Mouse (Mus musculus): ENCODE results near the gene Fstl4.
"Not testable (repeated sequence)": the region's sequence is repeated elsewhere in the genome, so short reads cannot be mapped to it uniquely, and the experiment has no call there.

Gene Fstl4

DNA sequence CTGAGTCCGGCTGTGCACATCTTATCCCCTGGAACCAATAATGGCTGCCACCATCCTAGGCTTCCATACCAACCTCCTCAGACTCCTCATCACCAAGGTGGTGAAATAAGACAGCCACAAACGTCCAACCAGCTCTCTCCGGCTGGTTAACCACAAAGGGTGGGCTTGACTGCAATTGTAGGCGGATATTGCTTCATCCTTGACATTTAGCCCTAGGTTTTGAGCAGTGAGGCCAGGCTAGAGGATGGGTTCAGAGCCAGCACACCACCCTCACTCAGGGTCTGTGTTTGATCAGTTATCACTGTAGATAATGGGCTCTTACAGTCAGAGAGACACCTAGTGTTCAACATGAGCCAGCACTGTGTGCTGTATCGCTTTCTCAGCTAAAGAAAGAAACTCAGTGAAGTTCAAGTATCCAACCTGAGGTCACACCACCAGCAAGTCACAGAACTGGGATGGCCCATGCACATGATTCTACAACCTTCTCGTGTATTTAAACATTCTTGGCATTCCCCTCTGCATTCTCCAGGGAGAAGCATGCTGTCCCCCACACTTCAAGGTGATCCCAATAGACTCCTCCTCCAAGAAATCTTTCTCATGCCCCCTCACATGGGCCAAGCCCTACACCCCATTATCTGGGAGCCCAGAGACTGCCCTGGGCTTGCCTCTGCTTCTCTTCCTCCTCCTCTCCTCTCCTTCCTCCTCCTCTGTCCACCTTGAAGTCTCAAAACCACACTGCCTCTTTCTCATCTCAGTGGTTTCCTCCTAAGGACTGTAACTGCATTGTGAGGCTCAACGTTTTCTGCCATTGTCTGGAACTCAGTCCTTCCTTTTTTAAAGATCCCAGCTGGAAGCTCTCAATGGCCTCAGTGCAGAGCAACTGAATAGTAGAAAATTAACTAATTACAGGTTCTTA is 314.2 kb downstream of the Fstl4 start:
- DNase-seq (ENCODE audit: extremely low spot score, low read depth, low spot score), result no peak

DNA sequence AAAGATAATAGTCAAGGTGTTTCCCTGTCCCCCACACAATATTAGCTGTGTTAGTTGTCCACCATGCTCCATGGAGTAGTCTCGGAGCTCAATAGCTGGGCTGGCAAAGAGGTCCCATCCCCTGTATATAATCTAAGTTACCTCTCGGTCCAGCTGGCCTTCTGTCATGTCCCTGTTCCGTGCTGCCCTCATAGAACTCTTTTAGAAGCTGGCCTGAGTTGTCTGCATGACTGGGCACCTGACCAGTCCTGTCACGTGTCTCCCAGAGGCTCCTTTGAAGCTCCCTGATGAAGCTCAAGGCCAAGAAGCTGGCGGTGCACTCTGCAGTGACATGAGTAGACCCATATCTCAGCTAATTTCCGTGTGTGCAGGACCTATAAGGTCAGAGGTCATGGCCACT is 316.9 kb downstream of the Fstl4 start:
- DNase-seq (ENCODE audit: extremely low spot score, low read depth, low spot score), result no peak

DNA sequence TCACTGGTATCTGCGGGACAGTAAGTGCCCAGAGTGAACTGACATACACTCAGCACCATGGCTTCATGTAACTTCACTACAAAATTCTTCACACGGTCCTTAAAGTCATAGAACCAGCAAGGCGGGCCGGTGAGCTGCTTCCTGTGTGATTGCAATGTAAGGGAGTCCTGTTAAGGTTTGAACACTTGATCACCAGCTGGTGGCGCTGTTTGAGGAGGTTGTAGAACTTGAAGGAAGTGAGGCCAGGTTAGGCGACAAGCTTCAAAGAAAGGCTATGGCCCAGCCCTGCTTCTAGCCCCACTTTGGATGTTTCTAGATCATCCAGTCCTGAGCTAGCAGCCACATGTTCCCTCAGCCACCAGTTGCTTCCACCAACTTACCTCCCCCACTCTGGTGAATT is 320.9 kb downstream of the Fstl4 start:
- DNase-seq (ENCODE audit: extremely low spot score, low read depth, low spot score), result no peak

DNA sequence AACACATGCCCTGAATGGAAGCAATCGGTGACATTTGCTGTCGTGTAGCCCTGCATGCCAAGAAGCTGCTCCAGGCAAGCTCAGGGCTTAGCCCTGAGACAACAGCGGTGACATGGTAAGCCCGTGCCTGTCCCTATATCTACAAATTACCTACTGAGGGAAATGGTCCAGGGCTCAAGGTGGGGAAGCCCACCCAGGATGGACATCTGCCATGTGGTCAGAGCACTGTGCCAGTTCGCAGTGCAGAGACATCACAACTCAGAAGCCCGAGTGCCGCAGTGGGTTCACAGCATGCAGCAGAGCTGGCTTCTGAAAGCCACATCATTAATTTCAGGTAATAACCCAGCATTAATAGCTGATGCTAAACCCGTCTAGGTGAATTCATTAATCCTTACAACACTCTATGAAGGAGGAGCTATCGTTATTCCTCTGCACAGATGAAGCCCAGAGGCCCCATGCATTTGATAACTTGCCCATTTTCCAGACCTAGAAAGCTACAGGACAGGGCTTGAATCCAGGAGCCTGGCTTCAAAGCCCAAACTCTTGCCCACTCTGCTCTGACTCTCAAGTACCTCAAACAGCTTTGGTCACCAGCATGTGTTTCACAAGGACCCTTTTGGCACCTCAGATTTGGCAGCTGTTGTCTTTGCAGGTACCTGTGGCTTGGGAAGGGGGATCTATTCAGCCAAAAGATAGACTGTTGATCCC is 321.6 kb downstream of the Fstl4 start:
- DNase-seq (ENCODE audit: extremely low spot score, low read depth, low spot score), result no peak

DNA sequence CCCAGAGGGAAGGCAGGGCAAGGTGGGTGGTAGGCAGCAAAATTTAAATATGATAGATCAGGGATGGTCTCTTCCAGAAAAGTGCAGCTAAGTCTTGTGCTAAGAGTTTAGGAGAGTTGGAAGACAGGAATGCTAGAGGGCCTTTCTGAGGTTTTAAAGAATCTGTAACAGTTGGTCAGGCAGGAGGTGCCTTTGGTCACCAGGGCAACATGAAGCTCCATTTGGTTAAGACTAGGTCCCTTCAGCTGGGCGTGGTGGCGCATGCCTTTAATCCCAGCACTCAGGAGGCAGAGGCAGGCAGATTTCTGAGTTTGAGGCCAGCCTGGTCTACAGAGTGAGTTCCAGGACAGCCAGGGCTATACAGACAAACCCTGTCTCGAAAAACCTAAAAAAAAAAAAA is 323.5 kb downstream of the Fstl4 start:
- DNase-seq (ENCODE audit: extremely low spot score, low read depth, low spot score), result not testable (repeated sequence)

DNA sequence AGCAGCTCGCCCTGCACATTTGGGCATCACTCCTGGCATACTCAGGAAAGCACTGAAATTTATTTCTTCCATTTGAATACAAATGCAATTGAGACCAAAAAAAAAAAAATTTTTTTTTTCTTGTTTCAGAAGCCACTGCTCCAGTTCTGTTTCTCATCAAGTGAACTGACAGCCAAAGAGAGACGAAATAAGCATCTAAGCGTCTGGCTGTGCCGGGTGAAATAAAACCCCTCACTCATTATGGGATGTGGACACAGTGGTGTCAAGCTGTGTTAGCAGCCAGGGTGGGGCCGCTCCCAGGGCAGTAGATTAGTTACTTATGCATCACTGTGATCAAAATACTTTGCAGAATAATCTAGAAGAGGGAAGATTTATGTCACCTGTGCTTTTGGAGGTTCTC is 327.2 kb downstream of the Fstl4 start:
- DNase-seq (ENCODE audit: extremely low spot score, low read depth, low spot score), result no peak

DNA sequence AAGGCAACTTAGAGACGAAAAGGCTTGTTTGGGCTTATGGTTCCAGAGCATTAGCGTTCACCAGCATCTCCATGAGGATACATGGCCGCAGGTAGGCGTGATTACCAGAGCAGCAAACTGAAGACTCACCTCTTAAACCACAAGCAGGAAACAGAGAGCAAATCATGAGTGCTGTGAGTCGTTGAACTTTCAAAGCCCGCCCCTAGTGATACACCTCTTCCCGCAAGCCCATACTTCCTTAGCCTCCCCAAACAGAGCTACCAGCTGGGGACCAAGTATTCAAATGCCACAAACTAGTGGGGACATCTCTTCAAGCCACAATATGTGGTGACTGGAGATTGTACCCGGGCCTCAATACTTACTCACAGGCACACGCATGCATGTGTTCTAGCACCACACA is 332.4 kb downstream of the Fstl4 start:
- no peak for DNase-seq (ENCODE audit: extremely low spot score, low read depth, low spot score)

DNA sequence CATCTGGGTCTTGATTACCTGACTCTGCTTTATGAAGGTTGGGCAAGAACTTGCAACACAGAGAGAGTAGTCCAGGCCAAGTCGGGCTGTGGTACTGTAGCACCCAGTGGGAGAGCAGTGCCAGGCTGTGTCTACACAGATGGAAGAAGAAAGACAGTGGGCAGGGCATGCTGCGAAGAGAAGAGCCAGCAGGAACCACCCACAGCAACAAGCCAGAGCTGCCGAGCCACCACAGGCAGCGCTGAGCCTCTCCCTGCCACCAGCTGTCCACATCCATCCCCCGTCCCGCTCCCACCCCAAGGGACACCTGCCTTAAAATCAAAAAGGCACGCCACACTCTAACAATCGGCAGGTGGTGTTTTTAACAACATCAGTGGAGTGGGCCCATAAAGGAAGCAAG is 332.9 kb downstream of the Fstl4 start:
- no peak for DNase-seq (ENCODE audit: extremely low spot score, low read depth, low spot score)

DNA sequence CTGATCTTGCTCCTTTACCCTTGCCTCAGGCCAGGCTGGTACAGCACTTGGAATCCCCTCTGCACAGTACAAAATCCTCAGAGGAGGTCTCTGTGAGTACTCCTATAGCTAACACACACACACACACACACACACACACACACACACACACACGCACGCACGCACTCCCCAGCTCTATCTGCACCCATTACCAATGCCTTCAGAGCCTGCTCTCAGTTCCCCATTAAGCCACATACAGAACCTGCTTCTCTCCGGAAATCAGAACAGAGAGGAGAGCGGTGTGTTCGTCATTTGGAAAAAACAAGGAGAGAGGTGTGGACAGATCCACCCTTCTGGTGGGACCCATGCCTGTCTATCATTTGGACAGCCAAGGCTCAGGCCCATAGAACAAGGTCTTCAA is 333.4 kb downstream of the Fstl4 start:
- no peak for DNase-seq (ENCODE audit: extremely low spot score, low read depth, low spot score)

DNA sequence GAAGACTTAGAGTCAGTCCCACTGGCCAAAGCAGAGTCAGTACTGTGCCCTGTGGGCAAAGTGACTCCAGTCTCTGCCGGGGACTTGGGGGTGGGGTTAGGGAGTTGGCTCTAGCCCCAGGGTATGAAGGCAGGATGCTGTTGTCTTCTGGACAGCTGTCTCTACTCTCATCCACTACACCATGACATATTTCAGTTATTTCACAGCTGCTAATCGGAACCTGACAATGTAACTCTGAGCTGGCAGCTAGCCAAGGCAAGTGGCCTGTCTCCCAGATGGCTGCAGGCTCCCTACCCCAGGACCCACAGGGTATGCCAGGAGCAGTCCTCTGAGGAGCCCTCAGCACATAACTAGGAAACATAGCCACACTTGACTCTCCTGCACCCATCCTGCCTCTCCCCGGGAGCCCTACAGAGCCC is 334.4 kb downstream of the Fstl4 start:
- DNase-seq (ENCODE audit: extremely low spot score, low read depth, low spot score), result no peak

DNA sequence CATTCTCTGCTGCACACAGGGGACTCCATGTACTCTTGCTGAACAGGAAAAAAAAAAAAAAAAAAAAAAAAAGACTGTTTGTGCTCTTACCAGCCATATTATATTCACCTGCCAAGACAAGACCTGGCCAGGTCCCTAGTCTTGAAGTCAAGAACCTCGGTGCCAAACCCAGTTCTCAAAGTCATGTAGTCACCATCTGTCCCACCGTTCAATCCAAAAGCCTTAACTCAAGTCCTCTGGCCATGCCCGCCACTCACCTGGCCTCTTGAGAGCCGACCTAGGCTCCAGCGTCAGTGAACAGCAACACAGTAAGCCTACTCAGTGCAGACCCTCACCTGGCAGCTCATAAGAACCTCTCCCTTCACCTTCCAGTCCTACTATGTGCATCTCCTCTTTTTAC is 334.9 kb downstream of the Fstl4 start:
- no peak for DNase-seq (ENCODE audit: extremely low spot score, low read depth, low spot score)

DNA sequence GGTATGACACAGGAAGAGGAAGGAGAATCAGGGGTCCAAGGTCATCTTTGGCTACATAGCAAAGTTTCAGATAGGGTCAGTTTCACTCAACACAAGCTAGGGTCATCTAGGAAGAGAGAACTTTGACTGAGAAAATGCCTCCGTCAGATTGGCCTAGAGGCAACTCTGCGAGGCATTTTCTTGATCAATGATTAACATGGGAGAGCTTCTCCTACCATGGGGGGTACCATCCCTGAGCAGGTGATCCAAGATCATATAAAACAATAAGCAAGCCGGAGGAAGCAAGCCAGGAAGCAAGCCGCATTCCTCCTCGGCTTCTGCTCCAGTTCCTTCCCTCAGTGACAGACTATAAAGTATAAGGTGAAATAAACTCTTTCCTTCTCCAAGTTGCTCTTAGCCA is 337.3 kb downstream of the Fstl4 start:
- no peak for DNase-seq (ENCODE audit: extremely low spot score, low read depth, low spot score)

DNA sequence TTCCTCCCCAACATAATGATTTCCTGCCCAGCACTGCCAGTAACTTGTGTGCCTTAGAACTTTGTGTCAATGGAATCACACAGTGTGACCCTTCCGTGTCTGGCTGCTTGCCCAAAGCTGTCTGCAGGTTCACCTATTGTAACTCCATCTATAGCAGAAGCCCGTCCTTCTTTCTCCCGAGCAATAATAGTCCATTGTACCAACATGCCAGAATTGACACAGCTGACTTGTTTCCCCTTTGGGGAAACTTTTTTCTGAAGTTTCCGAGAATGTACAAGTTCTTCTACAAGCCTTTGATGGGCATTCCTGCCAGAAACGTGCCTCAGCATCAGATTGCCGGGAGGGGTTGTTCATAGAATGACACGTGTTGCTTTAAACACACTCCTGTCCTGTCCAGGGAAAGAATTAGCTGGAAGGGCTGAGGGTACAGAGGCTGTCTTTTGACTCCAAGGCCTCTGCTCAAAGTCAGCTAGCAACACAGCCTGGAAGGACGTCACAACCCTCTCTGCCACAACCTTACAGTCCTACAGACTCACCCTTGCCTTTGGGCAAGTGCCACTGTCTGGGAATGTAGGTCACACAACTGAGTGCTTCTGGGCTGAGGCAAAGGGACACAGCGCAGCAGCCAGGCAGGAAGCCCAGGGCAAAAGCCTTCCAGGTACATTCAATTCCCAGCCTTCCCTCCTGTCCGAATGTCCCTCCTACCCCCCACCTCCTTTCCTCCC is 339.3 kb downstream of the Fstl4 start:
- no peak for DNase-seq (ENCODE audit: extremely low spot score, low read depth, low spot score)

DNA sequence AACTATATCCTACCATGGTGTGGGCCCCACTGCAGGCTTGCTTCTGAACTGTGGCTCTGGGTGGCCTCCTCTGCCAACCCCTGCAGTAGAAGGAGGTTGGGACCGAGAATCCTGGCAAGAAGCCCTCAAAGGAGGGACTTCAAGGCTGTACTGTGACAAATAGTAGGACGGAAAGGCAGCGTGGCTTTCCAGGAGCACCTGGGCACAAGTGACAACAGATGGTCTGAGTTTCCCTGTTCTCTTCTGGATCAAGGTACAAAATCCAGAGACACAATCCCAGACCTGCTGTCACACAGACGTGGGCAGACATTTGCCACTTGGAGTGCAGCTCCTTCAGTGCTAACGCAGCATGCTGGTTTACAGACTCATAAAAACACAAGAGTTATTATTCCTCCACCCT is 343.3 kb downstream of the Fstl4 start:
- peak; percentile 31 for DNase-seq (ENCODE audit: extremely low spot score, low read depth, low spot score)

DNA sequence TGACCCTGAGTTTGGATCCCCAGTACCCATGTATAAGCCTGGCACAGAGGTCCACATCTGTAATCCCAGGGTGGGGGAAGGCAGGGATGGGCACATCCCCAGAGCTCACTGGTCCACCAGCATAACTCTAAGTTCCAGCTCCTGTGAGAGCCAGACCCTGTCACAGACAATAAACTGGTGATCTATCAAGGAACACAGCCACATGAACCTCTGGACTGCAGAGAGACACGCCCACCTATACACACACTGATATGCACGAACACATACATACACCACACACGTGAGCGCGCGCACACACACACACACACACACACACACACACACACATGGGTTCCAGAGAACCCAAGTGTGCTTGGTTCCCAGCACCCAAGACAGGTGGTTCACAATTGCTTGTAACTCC is 344.4 kb downstream of the Fstl4 start:
- no peak for DNase-seq (ENCODE audit: extremely low spot score, low read depth, low spot score)

DNA sequence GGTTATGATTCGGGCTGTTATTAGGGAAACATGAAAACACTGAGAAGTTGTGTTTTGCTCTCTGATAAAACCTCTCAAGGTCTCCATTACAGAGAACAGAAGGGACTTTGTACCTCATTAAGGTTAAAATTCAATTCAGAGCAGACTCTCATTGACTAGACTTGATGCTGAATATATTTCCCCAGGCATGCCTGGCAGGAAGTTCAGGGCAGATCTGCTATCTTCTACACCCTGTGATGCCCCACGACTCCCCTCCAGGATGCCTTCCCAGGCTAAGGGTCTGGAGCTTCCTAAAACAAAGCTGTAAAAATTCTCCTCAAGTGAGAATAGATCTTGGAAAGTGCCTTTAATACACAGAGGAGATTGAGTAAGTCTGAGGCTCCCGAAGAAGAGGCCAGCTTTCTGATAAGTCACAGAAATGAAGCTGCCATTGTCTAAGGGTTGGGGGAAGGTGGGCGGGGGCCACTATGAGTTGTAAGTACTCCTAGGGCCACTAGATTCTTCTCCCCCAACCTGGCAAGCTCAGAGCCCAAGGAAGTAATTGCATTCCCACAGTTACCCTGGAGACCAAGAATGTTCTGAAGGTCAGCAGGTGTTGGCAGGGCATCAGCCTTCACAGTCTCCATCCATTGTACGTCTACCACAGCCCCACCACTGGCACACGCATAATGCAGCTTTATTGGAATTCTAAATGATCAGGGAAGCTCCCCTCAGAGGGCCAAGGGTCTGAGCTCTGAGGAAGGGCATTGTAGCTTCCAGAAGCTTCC is 345.4 kb downstream of the Fstl4 start:
- DNase-seq (ENCODE audit: extremely low spot score, low read depth, low spot score), result no peak

DNA sequence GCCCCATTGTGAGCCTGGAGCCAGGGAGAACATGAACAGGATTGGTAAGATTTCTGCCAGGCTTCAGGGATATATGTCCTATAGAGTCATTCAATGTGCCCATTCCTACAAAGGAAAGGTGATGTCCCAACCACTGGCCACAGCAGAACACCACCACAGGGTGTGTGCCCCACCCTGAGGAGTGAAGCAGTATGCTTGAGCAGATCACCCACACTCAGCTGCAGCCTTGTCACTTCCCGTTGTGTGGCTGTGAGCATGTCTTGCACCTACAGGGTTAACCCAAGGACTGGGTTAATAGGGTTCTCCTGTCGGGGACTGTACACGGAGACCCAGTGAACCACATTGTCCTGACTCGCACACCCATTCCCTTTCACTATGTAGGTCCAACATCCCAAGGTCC is 351.3 kb downstream of the Fstl4 start:
- DNase-seq (ENCODE audit: extremely low spot score, low read depth, low spot score), result no peak

DNA sequence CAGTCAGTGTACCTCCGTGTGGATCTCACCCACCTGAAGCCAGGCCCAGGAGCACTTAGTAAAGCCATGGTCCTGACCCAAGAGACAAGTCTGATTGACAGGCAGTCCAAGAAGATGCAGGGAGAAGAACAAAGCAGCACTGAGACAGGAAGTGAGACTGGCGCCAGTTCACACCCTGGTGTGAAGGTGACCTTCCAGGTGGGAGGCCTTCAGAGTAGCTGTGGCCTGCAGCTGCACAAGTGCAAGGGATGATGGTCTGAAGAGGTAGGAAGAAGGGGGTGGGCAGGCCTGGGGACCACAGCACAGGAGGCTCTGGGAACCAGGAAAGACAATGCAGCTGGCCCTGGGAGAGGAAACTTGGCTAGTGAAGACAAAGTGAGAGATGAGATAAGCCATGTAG is 351.9 kb downstream of the Fstl4 start:
- no peak for DNase-seq (ENCODE audit: extremely low spot score, low read depth, low spot score)

DNA sequence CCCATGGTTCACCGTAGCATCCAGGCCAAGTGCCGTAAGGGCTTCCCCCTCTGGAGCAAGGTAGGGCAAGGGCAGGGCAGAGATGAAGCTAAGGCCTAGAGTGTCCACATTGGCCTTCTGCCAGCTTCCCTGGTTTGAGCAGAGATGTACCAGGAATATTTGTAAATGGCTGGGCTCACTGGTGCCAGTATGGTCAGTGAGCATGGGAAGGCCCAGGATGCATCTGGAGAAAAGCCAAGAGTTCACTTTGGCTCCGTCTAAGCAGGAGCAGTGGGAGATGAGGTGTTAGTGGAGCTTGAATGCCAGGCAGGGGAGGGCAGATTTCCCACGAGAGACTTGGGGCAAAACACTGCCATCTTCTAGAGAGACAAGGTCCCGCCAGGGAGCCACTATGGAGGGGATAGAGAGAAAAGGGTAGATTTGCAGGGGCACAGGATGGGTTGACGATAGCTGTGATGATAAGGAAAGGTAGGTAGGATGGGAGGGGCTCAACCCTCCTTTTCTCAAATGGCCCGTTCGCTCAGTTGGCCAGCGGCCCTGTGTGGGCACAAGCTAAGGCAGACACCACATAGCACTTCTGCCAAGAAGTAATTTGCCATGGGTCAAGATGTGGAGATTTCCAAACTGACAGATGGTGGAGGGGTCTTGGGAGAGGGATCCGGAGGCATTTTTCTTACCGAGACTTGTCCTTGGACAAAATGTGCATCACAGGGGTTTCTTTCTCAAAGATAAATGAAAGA is 354.0 kb downstream of the Fstl4 start:
- DNase-seq (ENCODE audit: extremely low spot score, low read depth, low spot score), result no peak

DNA sequence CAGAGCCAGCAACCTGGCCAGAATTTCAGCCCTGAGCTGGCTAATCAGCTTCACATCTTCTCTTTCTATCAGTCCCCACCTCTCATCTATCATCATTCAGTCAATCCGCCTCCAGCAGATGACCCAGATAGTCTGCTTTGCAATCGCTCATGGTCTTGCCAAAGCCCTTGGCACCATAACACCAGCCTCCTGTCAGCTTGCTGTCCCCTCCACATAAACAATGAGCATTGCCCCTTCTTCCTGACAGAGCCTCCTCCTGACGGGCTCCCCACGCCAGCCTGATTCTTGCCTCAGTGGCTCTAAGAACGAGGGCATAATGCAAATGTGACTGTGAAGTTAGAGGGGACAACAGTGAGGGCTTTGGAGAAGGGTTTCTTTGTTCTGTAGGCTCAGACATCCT is 355.5 kb downstream of the Fstl4 start:
- no peak for DNase-seq (ENCODE audit: extremely low spot score, low read depth, low spot score)
